Mouse (Mus musculus): Measurements from ENCODE around the gene St6gal1. TPM values are rescaled to one million over a fixed set of nuclear protein-coding genes. Genes with fewer than 3 reads are reported as not detected.

The St6gal1 gene
- total RNA-seq, 2 experiments from 2014 or later = 13.9 to 16.4 TPM

Other genes starting within 250 kb of the St6gal1 start
- gene Kng2, start 195.3 kb upstream of the St6gal1 start, total RNA-seq (2021) = 1 to 10 TPM in 1 of 2 experiments, under 1 TPM in 1; 0.49 to 1.2 TPM
- gene Kng1, start 166.9 kb upstream of the St6gal1 start, total RNA-seq (2021) = 1 to 10 TPM in 1 of 2 experiments, under 1 TPM in 1; 0.52 to 8.6 TPM
- gene Eif4a2, start 117.3 kb upstream of the St6gal1 start, total RNA-seq (2021) = 100 to 1,000 TPM; 274 to 300 TPM
- 10 to 100 TPM; 16.2 to 16.4 TPM for gene Rfc4, start 97.0 kb upstream of the St6gal1 start, total RNA-seq (2021)
- gene Adipoq, start 78.2 kb upstream of the St6gal1 start, total RNA-seq (2021) = 10 to 100 TPM; 35.8 to 82.7 TPM
- not detected for gene Rtp1, start 204.4 kb downstream of the St6gal1 start, total RNA-seq (2021)